Mouse (Mus musculus): Measurements from ENCODE around the gene Dpp4.

The Dpp4 gene

DNA sequence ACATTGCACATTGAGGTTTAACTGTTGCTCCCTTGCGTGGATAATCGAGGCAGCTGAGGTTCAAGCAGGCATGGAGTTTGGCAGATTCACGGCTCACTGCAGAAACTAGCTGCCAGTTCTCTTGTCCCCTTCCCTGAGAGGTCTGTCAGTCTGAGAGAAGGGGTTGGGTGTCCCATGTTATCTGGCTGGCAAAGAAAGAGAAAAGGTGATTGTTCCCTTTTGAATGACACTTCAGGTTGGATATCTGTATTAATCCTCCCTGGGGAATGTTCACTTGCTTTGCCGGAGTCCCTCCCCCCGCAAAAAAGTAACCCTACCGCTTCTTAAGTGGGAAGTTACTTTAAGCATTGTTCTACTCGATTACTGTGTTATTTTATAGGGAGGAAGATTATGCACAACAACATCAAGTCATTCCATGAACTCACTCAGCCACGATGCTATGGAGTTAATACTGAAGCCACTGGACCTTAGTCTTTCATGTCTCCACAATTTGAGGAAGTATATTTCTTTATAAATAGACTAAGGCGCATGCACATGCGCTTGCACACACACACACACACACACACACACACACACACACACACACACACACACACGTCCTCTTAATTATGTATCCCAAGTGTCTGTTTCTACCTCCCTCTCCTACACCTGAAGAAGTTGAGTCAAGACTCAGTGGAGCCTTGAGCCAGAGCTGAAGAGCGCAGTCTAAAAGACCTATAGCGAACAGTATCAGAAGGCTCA is at the start of gene Dpp4:
Gene Dpp4, minus strand, starts transcription at position 151 of the 741 bp plus-strand sequence.
- no peak for DNase-seq (ENCODE audit: low spot score)

DNA sequence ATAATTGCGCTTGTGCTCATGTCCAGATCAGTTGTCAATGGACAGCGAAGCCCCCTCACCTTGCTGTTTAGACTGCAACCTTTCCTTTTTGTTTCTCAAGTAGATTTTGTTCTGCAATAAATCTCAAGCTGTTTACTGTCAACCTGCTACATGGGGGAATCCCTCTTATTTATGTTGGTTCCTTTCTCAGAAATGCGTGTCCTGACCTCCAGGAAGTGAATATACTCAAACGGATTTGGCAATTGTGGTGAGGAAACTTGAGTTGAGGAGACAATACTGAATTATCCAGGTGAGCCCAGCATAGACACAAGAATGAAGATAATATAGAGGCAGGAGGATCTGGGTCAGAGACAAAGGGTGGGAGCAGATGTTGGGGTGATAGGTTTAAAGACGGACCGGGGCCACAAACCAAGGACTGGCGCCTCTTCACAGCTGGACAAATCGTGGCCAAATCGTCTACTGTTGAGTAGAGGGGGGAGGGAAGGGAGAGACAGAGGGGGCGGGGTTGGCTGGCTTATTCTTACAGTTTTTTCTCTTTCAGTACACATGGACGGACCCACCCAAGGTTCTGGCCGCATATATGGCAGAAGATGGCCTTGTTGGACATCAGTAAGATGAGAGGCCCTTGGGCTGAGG is 48.9 kb upstream of the Dpp4 start:
- no peak for DNase-seq (ENCODE audit: low spot score)

DNA sequence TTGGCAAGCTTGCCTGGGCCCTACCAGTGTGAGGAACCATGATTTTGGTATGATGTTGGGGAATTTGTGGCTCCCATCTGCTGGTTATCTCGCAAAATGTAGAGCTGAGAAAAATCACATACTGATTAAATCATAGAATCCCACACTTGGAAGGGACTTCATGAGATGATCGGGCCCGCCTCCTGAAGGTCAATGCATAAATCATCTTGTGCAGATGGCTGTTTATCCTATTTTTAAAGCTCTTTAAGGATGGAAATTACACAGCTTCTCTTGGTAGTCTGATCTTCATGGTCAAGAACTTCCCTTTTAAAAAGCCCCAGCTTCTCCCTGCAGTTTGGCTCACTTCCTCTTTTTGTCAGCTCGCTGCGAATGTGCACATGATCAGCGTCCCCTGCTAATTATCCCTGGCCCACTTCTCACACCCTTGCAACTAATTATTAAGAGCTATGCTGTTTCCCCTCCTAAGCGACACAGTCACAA is 48.2 kb upstream of the Dpp4 start:
- no peak for DNase-seq (ENCODE audit: low spot score)

DNA sequence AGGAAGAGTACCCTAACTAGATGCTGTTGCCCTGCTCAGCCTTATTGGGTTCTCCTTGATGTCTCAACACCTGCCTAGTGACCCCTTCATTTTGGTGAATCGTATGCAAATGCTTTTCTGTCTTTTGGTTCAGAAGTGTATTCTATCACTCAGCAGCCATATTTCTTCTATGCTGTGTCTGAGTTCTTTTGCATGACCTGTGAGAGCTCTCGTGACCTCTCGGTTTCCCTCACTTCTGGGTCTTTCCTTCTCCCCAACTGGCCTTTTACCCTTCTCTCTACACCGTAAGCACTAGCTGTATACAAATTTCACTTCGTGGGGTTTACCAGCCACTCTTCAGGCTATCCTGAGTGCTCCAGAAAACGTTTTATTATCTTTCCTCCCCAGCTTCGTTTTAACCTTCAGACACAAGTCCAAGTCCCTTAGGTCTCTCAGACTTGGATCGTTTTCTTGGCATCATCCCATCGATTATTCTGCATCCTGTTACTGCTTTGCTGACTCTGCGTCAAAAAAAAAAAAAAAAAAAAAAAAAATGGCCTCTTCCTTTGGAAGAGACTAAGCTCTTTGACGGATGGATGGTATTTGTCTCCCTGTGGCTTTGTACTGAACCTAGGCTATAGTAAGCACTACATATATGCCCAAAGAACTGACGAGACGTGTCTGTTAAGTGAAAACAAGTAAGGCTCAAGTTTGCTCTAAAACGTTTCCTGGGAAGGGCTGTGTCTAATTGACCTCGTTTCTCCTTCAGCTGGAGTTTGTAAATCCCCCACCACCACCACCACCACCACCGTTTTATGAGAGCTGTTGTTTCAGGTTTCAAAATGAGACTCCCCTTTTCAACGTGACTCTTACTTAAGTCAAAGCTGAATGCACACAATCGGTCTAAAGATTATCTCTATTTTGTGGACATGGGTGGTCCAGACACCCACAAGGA is 47.5 kb upstream of the Dpp4 start:
- DNase-seq (ENCODE audit: low spot score), result no peak

DNA sequence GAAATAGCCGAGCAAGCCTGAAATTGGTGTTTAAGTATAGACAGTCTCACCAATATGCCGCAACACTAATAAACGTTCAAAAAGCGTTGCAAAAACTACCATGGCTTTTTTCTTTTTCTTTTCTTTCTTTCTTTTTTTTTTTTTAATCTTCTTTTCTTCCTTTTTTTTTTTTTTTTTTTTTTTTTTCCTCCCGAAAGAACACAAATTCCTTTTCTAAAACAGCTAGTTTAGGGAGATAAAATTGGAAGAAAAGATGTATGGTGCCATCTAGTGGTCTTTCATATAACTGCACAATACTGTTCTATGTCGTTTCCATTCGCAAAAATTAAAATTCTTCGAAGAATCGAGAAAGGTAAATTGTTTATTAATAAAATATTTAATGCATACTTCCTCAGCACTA is 46.0 kb upstream of the Dpp4 start:
- DNase-seq (ENCODE audit: low spot score), result no peak

DNA sequence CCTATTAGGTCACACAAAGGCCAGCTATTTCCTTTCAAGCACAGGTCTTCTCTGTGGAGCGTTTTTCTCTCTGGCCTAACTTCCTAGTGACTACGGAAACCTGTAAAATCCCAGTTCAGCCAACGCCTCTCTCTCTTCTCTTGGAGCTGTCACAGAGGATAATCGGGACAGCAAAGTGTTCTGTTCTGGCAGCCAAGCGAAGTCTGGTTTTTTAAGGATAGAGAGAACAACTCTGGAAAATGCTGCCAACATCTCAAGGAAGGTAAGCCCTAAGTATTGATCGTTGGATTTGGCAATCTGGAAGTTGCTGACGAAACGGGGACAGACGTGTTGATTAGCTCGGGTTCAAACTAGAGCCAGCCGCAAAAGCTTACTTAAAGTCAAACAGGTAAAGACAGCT is 43.0 kb upstream of the Dpp4 start:
- DNase-seq (ENCODE audit: low spot score), result no peak

DNA sequence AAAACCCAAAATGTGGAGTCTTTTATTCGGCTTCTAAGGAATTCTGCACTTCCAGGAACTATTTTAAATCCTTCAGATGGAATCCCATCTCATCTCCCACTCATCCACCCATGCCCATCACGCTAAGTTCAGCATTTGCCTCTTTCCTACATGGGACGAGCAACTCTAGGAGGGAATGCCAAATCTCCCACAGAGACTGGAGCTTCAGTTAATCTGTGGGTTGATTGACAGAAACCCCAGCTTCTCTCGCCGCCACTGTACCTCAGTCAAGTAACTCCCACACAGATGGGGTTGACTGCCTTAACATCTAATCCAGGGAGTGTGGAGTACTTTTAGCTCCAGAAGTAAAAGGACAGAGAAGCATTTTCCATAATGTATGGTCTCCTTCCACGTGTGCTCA is 42.0 kb upstream of the Dpp4 start:
- no peak for DNase-seq (ENCODE audit: low spot score)

DNA sequence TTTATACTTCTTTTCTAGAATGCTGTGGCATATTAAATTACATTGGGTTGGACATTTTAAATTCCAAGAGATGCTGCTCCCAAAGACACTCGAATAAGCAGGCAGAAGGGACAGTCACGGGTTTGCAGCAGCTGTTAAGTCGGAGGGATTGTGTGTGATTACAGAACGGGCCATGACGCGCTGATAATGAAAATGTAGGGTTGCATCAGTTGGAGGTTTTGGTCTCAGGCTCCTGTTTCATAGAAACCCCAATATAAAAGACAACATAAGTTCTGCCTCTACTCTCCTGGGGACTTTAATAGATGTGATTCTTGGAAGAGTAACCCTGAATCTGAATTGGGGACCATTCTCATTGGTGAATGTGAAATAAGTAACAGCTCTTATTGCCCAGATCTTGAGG is 38.3 kb upstream of the Dpp4 start:
- no peak for DNase-seq (ENCODE audit: low spot score)

DNA sequence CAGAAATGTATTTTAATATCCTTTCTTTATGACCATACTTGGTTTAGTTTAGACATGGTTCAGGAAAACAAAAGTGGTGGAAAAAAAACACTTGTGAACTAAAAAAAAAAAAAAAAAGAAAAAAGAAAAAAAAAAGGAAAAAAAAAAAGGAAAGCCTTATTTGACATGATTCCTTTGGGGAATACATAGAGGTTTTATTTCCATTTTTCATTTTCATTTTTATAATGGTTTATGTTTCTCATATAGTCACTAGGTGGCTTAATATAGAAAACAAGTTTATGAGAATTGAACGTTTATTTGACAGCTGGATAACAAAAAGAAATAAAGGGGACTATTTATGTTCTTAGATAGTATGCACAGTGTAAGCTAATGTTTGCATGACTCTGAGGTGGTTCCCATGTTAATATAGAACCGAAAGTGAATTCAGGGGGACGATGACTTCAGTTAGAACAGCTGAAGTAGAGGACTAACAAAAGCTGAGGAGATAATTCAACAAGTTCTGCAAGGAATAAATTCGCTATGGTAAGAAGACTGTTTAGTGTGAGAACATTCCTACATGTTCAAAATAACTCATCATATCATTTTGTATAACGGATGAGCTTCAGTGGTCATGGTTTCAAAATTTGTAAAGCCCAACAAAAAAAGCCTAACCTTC is 37.8 kb upstream of the Dpp4 start:
- DNase-seq (ENCODE audit: low spot score), result no peak

DNA sequence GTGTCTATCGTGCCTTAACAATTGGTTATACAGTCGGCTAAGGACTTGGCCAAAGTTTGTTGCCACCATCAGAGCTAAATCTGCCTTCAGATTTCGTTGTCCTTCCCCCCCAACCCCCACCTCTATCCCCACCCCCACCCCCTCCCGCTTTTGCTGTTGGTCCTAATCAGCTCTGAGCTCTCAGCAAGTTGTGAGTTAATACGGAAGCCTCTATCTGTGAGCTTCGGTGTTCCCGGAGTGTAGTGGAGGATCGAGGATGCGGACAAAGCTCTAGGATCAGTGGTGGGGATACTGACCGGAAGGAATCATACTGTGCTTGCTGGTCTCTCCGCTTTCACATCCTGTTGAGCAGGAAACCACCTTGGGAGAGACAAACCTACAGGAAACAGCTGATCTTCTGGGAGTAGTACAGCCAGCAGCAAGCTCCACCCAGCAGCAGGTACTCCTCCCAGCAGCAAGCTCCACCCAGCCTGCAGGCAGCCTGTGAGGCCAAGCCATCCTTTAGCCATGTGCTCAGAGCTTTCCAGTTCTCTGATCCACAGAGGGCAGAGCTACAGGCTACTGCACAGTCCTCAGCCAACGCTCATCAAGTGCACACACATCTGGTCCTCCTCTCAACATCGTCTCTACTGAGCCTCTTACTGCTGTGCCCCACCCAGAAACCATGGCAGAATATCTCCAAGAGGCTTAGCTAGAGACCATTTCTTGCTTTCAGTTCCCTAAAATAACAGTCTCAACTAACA is 28.9 kb upstream of the Dpp4 start:
- peak; percentile 9 for DNase-seq (ENCODE audit: low spot score)

DNA sequence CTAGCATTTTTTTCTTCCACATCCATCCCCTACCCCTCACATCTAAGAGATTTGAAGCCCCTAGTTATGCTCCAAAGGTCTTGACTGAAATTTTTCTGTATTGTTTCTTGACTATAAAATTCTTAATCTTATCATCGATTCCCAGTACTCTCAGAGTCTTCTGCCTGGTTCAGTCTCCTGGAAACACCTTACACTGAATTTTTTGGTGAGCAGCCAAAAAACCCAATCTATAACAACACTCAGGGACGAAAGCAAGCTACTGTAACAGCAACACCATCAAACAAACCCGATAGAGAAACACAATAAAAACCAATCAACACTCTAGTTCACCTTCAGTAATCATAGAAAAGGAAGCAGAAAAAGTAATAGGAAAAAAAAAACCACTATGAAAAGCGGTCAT is 28.1 kb upstream of the Dpp4 start:
- DNase-seq (ENCODE audit: low spot score), result no peak

DNA sequence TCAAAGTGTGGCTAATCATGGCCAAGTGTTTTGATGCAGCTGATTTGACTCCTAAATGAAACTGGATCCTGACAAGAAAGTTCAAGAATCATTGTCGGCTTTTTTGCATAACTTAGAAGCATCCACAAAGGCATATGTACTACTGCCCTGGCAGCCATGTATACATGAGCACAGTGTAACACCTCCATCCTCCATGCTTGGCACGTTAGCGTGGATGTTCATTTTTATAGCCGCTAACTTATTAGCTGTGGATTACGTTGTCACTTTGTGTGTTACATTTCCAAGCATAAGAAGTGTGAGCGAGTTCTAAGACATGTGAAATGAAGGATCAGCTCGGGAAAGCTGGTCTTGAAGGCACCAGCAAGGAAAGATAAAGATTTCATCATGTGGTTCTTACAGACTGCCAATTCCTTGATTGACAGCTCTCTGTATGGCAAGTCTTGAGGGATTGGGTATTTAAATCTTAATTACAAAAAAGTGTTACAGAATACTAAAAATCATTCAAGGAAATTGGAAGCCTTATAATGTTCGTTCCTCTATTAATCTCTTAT is 19.3 kb upstream of the Dpp4 start:
- DNase-seq (ENCODE audit: low spot score), result no peak

DNA sequence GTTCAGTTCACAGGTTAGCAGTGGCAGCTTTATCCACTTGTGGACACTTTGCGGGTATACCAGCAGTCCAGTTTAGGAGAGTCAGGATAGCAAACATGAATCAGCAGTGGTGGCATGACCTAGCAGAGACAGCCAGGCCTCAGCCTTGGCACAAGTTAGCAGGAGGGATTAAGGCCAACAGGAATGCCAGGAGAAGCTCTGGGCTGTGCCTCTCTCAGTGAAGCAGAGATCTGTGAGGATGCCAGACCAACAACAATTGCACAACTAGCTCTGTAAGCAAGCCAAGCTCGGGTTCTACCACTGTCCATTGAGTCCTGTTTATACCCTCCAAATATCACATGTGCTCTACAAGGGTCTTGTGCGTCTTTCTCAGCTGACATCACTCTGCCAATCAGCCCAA is 13.9 kb upstream of the Dpp4 start:
- peak; percentile 10 for DNase-seq (ENCODE audit: low spot score)

DNA sequence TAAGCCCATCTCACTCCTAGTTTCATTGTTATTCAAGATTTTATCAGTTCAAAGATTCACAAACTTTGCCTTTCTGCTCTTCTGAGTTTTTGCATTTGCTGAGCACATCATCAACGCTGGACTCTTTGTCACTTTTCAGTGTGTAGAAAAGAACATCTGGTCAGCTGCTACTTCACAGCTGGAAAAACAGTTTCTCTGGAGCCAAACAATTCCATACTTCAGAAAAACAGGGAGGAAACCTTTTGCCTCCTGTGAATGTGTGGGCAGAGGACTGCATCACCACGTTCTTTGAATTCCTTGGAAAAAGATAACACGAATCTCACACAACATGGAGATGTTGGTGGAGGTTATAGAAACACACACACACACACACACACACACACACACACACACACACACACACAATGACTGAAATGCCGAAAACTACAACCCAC is 11.3 kb upstream of the Dpp4 start:
- no peak for DNase-seq (ENCODE audit: low spot score)

DNA sequence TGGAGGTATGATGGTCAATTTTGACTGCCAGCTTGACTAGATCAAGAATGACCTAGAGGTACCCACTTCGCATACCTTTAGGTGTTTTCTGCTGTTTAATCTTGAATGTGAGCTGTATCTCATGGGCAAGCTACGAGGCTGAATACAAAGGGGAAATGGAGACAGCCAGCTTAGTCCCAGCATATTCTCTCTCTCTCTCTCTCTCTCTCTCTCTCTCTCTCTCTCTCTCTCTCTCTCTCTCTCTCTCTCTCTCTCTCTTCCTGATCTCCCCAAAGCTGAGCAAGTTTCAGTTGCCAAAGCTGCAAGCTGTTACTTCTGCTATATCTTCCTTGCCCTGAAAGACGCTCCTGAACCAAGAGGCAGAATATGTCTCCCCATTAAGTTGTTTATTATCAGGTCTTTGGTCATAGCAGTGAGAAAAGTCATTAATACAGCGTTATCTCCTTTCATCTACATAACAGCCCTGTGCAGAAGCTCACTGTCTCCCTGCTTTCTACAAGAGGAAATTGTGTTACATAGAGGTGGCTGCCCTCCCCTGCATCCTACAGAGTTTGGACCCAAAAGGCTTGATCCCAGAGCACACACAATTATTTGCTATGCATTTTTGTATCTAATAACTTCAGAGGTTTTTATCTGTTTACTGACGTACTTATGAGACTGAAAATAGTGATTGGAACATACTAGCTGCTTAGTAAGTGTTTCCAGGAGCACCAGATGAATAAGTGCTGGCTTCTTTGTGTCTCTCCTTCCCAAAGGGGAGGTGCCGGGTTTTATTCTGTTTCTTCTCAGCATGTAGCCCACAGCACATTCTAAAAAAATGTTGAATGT is 10.7 kb upstream of the Dpp4 start:
- no peak for DNase-seq (ENCODE audit: low spot score)

DNA sequence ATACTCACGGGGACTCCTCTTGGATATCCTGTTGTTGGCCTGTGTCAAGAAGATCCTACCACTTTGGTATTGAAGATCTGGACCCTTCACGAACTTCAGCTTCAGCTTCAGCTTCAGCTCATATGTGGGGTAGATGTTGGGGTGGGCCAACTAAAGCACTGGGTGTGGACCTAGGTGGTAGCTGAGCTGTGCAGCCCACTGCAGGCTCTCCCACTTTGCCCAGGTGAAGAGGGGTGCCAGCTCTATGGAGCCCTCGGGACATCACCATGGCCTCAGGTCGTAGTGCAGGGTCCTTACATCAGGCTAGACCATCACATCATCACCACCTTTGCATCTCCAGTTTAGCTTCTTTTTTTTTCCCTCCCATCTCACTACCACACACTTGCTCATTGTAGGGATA is 9.2 kb upstream of the Dpp4 start:
- no peak for DNase-seq (ENCODE audit: low spot score)

DNA sequence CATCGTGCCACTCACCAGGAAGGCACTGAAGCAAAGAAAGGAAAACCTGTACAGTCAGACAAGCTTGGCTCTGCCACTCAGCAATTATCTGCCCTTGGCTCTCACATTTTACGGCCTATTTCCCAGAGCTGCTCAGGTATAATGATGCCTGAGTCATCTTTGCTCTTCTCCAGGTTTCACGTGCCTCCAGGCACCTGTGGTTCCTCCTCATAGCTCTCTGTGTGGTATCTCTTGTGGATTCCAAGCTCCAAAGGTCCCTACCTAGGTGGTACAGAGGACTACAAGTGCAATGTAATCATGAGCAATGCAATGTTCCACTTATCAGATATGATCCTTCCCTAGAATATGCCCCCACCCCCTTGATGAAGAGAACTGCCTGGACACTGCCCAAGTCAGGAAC is 8.0 kb upstream of the Dpp4 start:
- DNase-seq (ENCODE audit: low spot score), result no peak

DNA sequence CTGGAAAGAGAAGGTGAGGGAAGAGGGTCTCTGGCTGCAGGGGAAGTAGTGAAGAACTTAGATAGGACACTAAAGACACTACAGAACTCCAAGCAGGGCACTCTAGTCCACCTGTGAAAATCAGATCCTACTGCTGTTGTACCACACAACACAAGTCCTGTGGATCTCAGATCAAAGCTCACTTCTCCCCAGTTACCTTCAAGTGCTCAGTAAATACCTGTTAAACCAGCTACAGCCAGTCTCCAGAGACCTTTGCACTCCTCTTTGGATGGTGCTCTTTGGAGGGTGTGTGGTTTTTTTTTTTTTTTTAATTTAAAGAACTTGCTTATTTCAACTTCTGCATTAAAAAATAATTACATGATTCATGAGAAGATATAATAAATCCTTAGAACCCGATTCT is 5.2 kb upstream of the Dpp4 start:
- DNase-seq (ENCODE audit: low spot score), result no peak

DNA sequence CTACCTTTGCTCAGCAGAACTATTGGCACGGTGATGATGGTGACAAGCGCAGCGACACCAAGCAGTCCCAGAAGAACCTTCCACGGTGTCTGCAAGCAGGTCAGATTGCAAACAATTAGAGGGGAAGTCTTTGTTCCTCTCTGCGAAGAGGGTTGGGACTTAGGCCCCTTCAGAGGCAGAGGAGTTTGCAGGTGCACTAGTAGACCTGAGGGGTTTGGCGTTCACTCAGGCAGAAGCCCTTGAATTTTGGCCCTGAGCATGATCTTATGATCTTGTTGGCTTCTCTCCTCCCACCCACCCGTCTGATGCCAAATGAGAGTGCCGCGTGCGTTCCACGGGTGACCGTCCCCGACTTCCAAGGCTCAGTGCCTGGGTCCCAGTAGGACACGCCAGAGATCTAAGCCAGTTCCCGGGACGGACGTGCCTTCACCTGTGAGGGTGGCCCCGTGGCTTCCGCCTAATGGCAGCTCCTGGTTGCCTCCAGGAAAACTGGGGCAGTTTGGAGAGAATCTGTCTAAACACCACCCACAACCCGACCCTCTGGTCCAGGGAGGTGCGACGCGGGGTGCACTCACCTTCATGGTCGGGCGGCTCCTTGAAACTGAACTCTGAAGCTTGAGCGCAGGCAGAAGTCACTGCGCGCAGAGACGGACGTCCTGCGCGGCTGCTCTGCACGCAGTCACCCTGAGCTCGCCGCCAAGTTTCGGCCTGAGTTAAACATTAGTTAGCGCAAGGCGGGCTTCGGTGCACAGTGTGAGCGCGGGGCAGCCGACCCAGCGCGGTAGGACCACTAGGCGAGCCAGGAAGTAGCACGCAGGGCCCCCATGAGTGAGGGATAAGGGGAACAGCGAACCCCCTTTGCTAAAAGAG is 585 bp downstream of the Dpp4 start:
- DNase-seq (ENCODE audit: low spot score), result peak; percentile 56

All from urinary bladder, postnatal 14 days (tissue).